Mouse (Mus musculus): Measurements from ENCODE around the gene Stxbp1. TPM values are rescaled to one million over a fixed set of nuclear protein-coding genes. Genes with fewer than 3 reads are reported as not detected.

Gene Stxbp1
- total and polyA plus RNA-seq, 3 experiments, result 3.3 to 13.7 (median 6.1) TPM

- no peak for DNase-seq (ENCODE audit: low spot score)
- Histone ChIP-seq H3K36me3 (replicated peaks) (peaks cover 73% of the 10 kb centered on the region), H3K9me3 (replicated peaks) (no peaks in the 10 kb centered on the region), H3K4me3 (ENCODE audit: low read depth, low read length) (no peak overlapping the region), H3K27me3 (ENCODE audit: insufficient read depth, low read length) (no peaks in the 10 kb centered on the region), H3K4me1 (ENCODE audit: insufficient read depth, low read depth, low read length) (no peaks in the 10 kb centered on the region; the same call in 1 of the 2 replicates)
- TF ChIP-seq GATA1 (IDR thresholded peaks at IDR 0.05; ENCODE audit: borderline replicate concordance, low read length), result no peak
- TF ChIP-seq POLR2AphosphoS5 (IDR thresholded peaks at IDR 0.05; ENCODE audit: insufficient replicate concordance, low read depth, low read length), result no peak
- no peak for TF ChIP-seq GATA2 (IDR thresholded peaks at IDR 0.05; ENCODE audit: borderline replicate concordance, low read depth, low read length)
- no peak for TF ChIP-seq CTCF (IDR thresholded peaks at IDR 0.05; ENCODE audit: low read depth, low read length)
- no peak for TF ChIP-seq TAL1 (conservative IDR thresholded peaks at IDR 0.05; ENCODE audit: low read depth, low read length)
- ATAC-seq (ENCODE audit: extremely low read depth, insufficient number of reproducible peaks, low FRiP score, poor library complexity, severe bottlenecking), result no peak
Measured at GRCm38 (mm10) chr2:32798251-32798962, 48.6 kb downstream of the Stxbp1 start.

- H3K4me1 ChIP-seq (ENCODE audit: insufficient read depth, low read depth, low read length), result no peaks in the 10 kb centered on the region; the same call in 1 of the 2 replicates
- no peak overlapping the region for H3K4me3 ChIP-seq (ENCODE audit: low read depth, low read length)
- H3K36me3 ChIP-seq (replicated peaks), result peaks cover 62% of the 10 kb centered on the region
- H3K27me3 ChIP-seq (ENCODE audit: insufficient read depth, low read length), result no peaks in the 10 kb centered on the region
- DNase-seq (ENCODE audit: low spot score) (no peak), ATAC-seq (ENCODE audit: extremely low read depth, insufficient number of reproducible peaks, low FRiP score, poor library complexity, severe bottlenecking) (no peak)
- H3K9me3 ChIP-seq (replicated peaks), result no peaks in the 10 kb centered on the region
- TF ChIP-seq TAL1 (conservative IDR thresholded peaks at IDR 0.05; ENCODE audit: low read depth, low read length), result no peak
- no peak for TF ChIP-seq GATA1 (IDR thresholded peaks at IDR 0.05; ENCODE audit: borderline replicate concordance, low read length)
- TF ChIP-seq CTCF (IDR thresholded peaks at IDR 0.05; ENCODE audit: low read depth, low read length), result no peak
- TF ChIP-seq POLR2AphosphoS5 (IDR thresholded peaks at IDR 0.05; ENCODE audit: insufficient replicate concordance, low read depth, low read length), result no peak
- no peak for TF ChIP-seq GATA2 (IDR thresholded peaks at IDR 0.05; ENCODE audit: borderline replicate concordance, low read depth, low read length)
Measured at GRCm38 (mm10) chr2:32795748-32796418, 51.2 kb downstream of the Stxbp1 start.

- DNase-seq (ENCODE audit: low spot score) (no peak), ATAC-seq (ENCODE audit: extremely low read depth, insufficient number of reproducible peaks, low FRiP score, poor library complexity, severe bottlenecking) (no peak)
- H3K4me1 ChIP-seq (ENCODE audit: insufficient read depth, low read depth, low read length), result no peaks in the 10 kb centered on the region
- H3K36me3 ChIP-seq (replicated peaks), result peaks cover 29% of the 10 kb centered on the region
- no peaks in the 10 kb centered on the region for H3K27me3 ChIP-seq (ENCODE audit: insufficient read depth, low read length)
- no peaks in the 10 kb centered on the region for H3K9me3 ChIP-seq (replicated peaks)
- no peak overlapping the region for H3K4me3 ChIP-seq (ENCODE audit: low read depth, low read length)
- TF ChIP-seq CTCF (IDR thresholded peaks at IDR 0.05; ENCODE audit: low read depth, low read length), result no peak
- TF ChIP-seq GATA1 (IDR thresholded peaks at IDR 0.05; ENCODE audit: borderline replicate concordance, low read length), result no peak
- no peak for TF ChIP-seq POLR2AphosphoS5 (IDR thresholded peaks at IDR 0.05; ENCODE audit: insufficient replicate concordance, low read depth, low read length)
- no peak for TF ChIP-seq TAL1 (conservative IDR thresholded peaks at IDR 0.05; ENCODE audit: low read depth, low read length)
- no peak for TF ChIP-seq GATA2 (IDR thresholded peaks at IDR 0.05; ENCODE audit: borderline replicate concordance, low read depth, low read length)
Measured at GRCm38 (mm10) chr2:32791297-32791696, 55.7 kb downstream of the Stxbp1 start.

GRCm38 (mm10) chr2:32788581-32788980 is 58.5 kb downstream of the Stxbp1 start:
- no peak overlapping the region for H3K4me3 ChIP-seq (ENCODE audit: low read depth, low read length)
- TF ChIP-seq TAL1 (conservative IDR thresholded peaks at IDR 0.05; ENCODE audit: low read depth, low read length), result no peak
- TF ChIP-seq CTCF (IDR thresholded peaks at IDR 0.05; ENCODE audit: low read depth, low read length), result no peak
- TF ChIP-seq GATA2 (IDR thresholded peaks at IDR 0.05; ENCODE audit: borderline replicate concordance, low read depth, low read length), result no peak
- no peak for TF ChIP-seq POLR2AphosphoS5 (IDR thresholded peaks at IDR 0.05; ENCODE audit: insufficient replicate concordance, low read depth, low read length)
- no peak for TF ChIP-seq GATA1 (IDR thresholded peaks at IDR 0.05; ENCODE audit: borderline replicate concordance, low read length)
- ATAC-seq (ENCODE audit: extremely low read depth, insufficient number of reproducible peaks, low FRiP score, poor library complexity, severe bottlenecking), result no peak
- no peaks in the 10 kb centered on the region for H3K9me3 ChIP-seq (replicated peaks)
- peaks cover 9% of the 10 kb centered on the region for H3K27me3 ChIP-seq (ENCODE audit: insufficient read depth, low read length)
- no peaks in the 10 kb centered on the region for H3K4me1 ChIP-seq (ENCODE audit: insufficient read depth, low read depth, low read length)
- peaks cover 6% of the 10 kb centered on the region for H3K36me3 ChIP-seq (replicated peaks)
- DNase-seq (ENCODE audit: low spot score), result no peak

GRCm38 (mm10) chr2:32787176-32787575 is 59.9 kb downstream of the Stxbp1 start:
- no peak for DNase-seq (ENCODE audit: low spot score)
- Histone ChIP-seq H3K36me3 (replicated peaks) (peaks cover 4% of the 10 kb centered on the region), H3K9me3 (replicated peaks) (no peaks in the 10 kb centered on the region), H3K4me1 (ENCODE audit: insufficient read depth, low read depth, low read length) (no peaks in the 10 kb centered on the region), H3K4me3 (ENCODE audit: low read depth, low read length) (no peak overlapping the region), H3K27me3 (ENCODE audit: insufficient read depth, low read length) (peaks cover 17% of the 10 kb centered on the region)
- no peak for ATAC-seq (ENCODE audit: extremely low read depth, insufficient number of reproducible peaks, low FRiP score, poor library complexity, severe bottlenecking)
- 0 out of 2 replicates have a peak, but pooled peaks have one; percentile 3 for TF ChIP-seq CTCF (IDR thresholded peaks at IDR 0.05; ENCODE audit: low read depth, low read length)
- no peak for TF ChIP-seq TAL1 (conservative IDR thresholded peaks at IDR 0.05; ENCODE audit: low read depth, low read length)
- no peak for TF ChIP-seq POLR2AphosphoS5 (IDR thresholded peaks at IDR 0.05; ENCODE audit: insufficient replicate concordance, low read depth, low read length)
- TF ChIP-seq GATA2 (IDR thresholded peaks at IDR 0.05; ENCODE audit: borderline replicate concordance, low read depth, low read length), result no peak
- TF ChIP-seq GATA1 (IDR thresholded peaks at IDR 0.05; ENCODE audit: borderline replicate concordance, low read length), result no peak

GRCm38 (mm10) chr2:32784048-32784681 is 62.9 kb downstream of the Stxbp1 start, which contains the start of gene Cfap157:
Gene Cfap157 (minus strand): TSS chr2:32784428.
- DNase-seq (ENCODE audit: low spot score), result no peak

More at GRCm38 (mm10) chr2:32784048-32784681, 62.9 kb downstream of the Stxbp1 start, which contains the start of gene Cfap157:
- no peak for ATAC-seq (ENCODE audit: extremely low read depth, insufficient number of reproducible peaks, low FRiP score, poor library complexity, severe bottlenecking)
- Histone ChIP-seq H3K4me1 (ENCODE audit: insufficient read depth, low read depth, low read length) (no peaks in the 10 kb centered on the region), H3K36me3 (replicated peaks) (peaks cover 2% of the 10 kb centered on the region), H3K4me3 (ENCODE audit: low read depth, low read length) (no peak within 1 kb of the TSS), H3K9me3 (replicated peaks) (no peaks in the 10 kb centered on the region), H3K27me3 (ENCODE audit: insufficient read depth, low read length) (peaks cover 22% of the 10 kb centered on the region)
- TF ChIP-seq POLR2AphosphoS5 (IDR thresholded peaks at IDR 0.05; ENCODE audit: insufficient replicate concordance, low read depth, low read length) (no peak), CTCF (IDR thresholded peaks at IDR 0.05; ENCODE audit: low read depth, low read length) (no peak), GATA1 (IDR thresholded peaks at IDR 0.05; ENCODE audit: borderline replicate concordance, low read length) (no peak), TAL1 (conservative IDR thresholded peaks at IDR 0.05; ENCODE audit: low read depth, low read length) (no peak), GATA2 (IDR thresholded peaks at IDR 0.05; ENCODE audit: borderline replicate concordance, low read depth, low read length) (no peak)

Measured in G1E (cell line).